Mouse (Mus musculus): ENCODE measurements around the gene Aspg.

DNA sequence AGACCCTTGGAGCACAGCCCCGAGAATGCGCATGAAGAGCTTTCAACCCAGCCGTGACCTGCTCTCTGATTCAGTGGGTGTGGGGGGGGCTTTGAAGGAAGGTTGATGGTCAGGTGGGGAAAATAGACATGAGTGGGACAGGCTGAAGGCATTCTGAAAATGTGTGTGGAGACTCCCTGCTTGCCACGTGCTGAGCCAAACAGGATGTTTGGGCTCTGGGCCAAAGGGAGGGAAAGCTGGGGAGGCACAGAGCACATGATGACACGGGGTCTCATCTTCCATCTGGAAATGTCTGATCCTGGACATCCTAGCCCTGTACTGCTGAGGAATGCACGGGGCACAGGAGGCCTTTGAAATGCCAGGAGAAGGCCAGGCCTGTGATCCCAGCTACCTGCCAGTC, 19.8 kb upstream of the Aspg start:
- TF ChIP-seq POLR2A (IDR thresholded peaks at IDR 0.05; ENCODE audit: low read depth, low read length) = no peak
- TF ChIP-seq CTCF (IDR thresholded peaks at IDR 0.05; ENCODE audit: borderline replicate concordance, insufficient read depth, low read length) = no peak

Measured in embryonic fibroblast, embryonic 13.5 days (primary cell).